Mouse (Mus musculus): ENCODE results near the gene Scml4.

Scml4 gene

DNA sequence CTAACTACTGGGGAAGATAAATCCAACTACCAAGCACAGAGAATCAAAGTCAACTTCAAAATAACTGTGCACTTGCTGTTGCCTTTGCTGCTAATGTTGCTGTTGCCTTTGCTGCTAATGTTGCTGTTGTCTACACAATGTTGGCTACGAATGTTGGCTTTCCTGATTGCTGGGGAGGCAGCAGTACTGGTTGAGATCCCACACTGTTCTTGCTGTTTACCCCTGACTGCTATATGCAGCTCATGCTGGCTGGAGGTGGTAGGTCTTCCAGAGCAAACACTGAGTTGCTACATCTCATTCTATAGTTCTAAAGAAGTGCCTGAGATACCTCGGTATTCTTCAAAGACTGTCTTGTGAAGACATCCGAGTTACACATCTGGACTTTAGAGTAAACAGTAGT is 36.5 kb downstream of the Scml4 start:
- in situ Hi-C loops (cut with MboI; ENCODE audit: unreplicated experiment in 2 of 2) = loop anchor here (5.0 kb wide), 1 partner anchor 34 kb away; the partner anchor contains the start of gene Scml4 (in 2 of the 2)

DNA sequence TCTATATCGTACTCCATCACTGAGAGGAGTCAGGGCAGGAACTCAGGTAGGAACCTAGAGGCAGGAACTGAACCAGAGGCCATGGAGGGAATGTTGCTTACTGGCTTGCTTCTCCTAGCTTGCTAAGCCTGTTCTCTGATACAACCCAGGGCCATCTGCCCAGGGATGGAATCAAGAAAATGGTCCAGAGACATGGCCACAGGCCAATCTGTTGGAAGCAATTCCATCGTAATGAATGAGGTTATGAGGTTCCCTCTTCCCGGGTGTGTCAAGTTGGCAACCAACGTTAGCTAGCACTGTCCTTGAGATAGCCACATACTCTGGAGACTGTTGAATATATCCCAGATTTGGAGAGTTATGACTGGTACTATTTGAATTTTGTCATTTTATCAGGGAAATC is 37.0 kb downstream of the Scml4 start:
- in situ Hi-C loops (cut with MboI; ENCODE audit: unreplicated experiment in 2 of 2) = loop anchor here (5.0 kb wide), 1 partner anchor 35 kb away; the partner anchor contains the start of gene Scml4 (in 2 of the 2)

DNA sequence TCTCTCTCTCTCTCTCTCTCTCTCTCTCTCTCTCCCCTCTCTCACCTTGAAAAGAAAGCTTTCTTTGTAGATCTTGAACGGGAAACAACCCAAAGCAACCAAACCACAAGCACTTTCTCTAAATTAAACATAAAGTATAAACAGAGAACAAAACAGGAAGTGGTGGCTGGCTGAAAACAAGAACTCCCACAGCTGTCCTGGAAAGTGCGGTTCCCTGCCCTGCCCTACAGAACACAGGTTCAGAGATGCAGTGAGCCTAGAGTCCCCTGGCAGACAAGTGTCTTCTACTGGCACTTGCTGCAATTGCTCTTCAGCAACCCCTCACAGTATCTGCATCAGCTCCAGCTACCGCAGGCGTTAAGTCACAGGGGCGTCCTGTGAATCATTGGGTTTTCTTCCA is 37.5 kb downstream of the Scml4 start:
- in situ Hi-C loops (cut with MboI; ENCODE audit: unreplicated experiment in 2 of 2) = loop anchor here (5.0 kb wide), 1 partner anchor 35 kb away; the partner anchor contains the start of gene Scml4 (in 2 of the 2)

DNA sequence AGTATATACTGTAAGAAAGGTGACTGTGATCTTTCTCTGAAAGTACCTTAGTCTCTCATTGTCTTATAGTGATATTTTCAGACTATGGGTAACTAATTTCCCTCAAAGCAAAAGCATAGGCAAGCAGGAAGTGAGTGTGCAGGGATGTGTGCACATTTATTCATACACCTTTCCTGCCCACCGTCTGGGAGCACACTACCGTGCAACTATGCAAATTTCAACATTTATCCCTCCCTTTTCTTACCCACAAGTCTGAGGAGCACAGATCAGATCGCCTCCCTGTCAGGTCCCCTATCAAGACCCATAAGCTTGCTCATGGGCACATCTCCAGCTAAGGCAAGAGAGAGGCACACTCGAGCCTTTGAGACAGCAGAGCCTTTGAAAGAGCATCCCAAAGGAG is 41.2 kb downstream of the Scml4 start:
- in situ Hi-C loops (cut with MboI; ENCODE audit: unreplicated experiment in 2 of 2) = no loop called here

DNA sequence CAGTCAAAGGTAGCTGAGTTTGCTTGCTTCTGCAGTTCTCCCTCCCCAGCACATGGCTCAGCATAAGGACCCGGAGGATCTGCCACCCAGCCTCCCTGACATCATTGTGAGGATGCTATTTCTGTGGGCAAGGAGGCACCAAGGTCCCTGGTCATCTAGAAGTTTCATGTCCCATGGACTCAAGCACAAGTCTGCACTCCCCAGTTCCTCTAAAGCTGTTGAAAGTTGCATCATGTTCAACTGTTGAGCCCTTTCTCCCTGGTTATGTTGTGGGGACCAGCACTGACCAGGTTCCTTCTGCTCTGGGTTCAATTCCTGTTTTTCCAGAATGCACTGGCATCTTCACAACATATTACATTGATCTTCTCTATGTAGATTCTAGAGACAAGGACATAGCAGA is 42.9 kb downstream of the Scml4 start:
- in situ Hi-C loops (cut with MboI; ENCODE audit: unreplicated experiment in 2 of 2) = no loop called here

DNA sequence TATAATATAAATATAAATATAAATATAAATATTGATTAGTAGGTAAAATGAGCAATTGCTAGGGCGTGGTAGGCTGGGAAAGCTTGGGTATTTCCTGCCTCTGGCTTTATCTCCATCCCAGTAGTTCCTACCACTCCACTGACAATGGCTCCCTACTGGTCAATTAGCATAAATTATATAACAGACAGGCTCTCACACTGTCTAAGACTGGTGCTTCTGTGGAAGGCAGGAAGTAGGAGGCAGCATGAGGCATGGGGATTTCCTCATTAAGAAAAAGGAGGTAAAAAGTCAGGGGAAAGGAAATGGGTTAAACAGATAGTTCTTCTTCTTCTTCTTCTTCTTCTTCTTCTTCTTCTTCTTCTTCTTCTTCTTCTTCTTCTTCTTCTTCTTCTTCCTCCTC is 48.4 kb downstream of the Scml4 start:
- in situ Hi-C loops (cut with MboI; ENCODE audit: unreplicated experiment in 2 of 2) = no loop called here

DNA sequence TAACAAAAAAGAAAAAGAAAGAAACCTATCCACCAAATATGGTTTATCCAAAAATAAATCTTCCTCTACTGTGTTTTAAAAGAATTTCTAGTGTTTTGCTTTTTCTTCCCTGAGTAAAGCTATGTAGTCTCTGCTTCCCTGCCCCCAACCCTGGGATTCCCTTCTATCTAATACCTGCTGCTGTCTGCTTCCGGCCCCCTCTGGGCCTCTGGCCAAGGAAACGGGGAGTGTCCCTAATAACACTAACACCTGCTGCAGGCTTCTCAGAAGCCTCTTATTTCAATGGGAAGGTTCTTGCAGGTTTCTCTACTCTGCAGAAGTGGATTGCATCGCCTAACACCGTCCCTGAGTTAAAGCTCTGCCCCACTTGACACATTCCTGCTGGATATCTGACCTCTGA is 50.4 kb downstream of the Scml4 start:
- in situ Hi-C loops (cut with MboI; ENCODE audit: unreplicated experiment in 2 of 2) = no loop called here

DNA sequence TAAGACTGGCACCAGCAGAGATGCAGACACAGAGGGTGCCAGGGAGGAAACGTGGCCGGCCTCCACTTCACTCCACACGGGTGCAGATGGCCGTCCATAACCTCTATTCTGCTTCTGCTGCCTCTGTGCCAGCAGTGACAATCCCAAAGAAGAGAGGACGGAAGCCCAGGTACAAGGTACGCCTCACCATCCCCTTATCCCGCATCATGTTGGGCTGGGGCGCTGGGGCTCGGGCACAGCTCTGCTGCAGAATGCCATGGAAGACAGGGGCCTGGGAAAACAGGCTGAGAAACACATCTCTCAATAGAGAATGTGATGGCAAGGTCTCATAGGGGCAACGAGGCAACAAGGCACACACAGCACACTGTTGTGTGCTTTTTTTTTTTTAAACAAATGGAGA is 51.9 kb downstream of the Scml4 start:
- in situ Hi-C loops (cut with MboI; ENCODE audit: unreplicated experiment in 2 of 2) = no loop called here

DNA sequence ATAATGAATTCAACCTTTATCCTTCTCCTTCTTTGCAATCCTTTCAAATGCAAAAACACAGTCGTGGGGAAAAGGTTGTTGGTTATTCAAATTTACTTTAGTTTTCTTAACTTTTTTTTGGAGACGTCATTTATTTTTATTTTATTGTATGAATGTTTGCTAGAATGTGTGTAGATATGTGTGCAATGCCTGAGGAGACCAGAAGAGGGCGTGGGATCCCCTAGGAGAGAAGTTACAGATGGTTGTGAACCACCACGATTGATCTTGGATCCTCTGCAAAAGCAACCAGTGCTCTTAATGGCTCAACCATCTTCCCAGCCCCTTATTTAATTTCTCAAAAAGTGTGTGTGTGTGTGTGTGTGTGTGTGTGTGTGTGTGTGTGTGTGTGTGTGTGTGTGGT is 53.0 kb downstream of the Scml4 start:
- in situ Hi-C loops (cut with MboI; ENCODE audit: unreplicated experiment in 2 of 2) = no loop called here

DNA sequence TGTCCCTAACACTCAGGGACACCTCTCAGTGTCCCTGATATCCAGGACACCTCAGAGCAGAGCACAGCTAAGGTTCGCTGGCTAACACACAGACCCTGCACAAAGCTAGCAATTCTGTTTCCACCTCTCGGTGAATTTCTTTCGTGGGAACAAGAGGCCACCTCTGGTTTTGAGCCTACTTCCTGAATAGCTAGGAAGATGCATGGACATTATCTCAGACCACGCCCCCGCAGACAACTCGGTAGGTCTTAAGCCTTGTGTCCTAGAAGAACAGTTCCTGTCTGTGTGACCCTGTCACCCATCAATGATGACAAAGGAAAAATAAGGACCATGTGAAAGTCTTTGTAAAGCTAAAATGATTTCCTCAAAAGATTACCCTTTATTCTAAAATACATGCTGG is 54.0 kb downstream of the Scml4 start:
- in situ Hi-C loops (cut with MboI; ENCODE audit: unreplicated experiment in 2 of 2) = no loop called here

DNA sequence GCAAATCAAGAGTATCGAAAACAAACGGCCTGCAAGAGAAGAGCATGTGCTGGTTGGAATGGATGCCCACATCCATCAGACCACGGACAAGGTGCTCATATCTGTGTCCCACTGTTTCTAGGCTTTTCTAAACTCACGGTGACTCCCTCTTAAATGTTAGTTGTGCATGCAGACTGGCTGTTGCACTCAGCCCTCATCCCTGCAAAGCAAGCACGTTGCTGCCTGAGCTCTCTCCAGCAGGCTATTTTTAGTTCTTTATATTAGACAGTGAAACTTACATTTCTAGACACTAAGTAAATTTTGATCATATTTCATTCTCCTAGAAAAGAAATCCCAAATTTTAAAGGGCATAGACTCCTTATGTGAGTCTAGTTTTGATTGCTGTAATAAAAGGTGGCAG is 57.2 kb downstream of the Scml4 start:
- in situ Hi-C loops (cut with MboI; ENCODE audit: unreplicated experiment in 2 of 2) = no loop called here

DNA sequence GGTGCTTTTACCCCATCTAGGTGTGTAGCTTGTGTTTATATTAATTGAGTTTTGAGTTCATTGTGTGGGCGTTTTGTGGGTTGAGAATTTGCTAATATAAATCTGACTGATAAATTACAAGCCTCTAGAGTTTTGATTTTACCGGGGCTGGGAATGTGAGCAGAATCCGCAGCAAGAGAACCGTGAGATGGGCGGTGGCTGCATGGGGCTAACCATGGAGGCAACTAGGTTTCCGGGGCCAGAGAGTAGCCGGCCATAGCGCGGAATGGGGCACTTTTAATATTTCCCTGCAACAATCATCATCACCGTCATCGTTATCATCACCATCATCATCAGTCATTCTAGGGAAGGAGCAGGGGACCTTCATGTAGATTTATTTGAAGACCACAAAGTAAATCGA is 59.6 kb downstream of the Scml4 start:
- in situ Hi-C loops (cut with MboI; ENCODE audit: unreplicated experiment in 2 of 2) = no loop called here

DNA sequence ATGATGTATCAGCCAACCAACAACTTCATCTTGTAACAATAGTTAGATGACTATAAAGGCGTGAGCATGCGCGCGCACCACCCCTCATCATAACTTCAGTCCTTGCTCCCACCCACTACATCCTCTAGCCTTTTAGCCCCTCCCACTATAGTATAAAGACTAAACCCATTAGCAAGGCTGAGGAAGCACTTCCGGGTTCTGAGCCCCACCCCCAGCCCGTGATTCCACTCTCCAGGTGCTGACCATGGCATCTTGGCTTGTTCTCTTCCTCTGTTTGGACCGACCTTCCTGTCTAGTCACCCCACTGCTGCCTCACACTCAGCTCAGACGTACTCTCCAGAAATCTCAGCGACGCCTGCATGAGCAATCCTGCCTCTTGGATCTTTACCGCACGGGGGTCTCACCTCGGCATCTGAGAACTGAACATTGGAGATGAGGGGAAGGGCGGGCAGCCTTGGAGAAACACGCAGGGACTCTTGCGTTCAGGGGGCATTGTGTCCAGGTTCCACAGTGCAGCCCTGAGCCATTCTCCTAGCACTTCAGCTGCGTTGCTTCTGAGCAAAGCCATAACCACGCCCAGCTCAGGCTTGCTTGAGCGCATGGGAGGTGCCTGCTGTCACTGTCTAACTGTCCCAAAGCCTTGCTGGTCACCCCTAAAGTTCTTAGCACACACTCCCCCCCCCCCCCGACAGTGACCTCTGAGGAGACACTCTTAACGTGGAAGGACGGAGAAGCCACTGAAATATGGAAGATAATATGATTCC is 65.1 kb downstream of the Scml4 start:
- in situ Hi-C loops (cut with MboI; ENCODE audit: unreplicated experiment in 2 of 2) = no loop called here

DNA sequence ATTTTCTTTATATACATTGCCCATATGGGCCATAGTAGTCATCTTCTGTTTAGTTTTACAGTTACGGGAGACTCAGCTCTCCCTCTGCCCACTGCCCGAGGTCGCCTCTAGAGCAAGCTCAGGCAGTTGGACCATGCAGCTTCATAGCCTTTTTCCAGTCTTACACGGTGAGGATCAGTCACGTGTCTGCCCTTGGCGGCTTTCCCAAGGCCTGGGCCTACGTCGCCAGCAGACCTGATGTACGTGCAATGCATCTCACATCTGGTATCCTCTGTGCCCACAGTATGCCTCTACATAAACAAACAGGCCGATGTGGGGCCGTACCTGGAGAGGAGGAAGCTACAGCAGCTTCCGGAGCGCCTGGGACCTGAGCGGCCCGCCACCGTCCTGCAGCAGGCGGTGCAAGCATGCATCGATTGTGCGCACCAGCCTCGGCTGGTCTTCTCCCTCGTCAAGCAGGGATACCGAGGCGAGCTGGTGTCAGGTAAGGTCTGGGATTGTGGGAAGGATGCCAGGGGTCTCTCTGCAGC is 70.0 kb downstream of the Scml4 start:
- in situ Hi-C loops (cut with MboI; ENCODE audit: unreplicated experiment in 2 of 2) = no loop called here

DNA sequence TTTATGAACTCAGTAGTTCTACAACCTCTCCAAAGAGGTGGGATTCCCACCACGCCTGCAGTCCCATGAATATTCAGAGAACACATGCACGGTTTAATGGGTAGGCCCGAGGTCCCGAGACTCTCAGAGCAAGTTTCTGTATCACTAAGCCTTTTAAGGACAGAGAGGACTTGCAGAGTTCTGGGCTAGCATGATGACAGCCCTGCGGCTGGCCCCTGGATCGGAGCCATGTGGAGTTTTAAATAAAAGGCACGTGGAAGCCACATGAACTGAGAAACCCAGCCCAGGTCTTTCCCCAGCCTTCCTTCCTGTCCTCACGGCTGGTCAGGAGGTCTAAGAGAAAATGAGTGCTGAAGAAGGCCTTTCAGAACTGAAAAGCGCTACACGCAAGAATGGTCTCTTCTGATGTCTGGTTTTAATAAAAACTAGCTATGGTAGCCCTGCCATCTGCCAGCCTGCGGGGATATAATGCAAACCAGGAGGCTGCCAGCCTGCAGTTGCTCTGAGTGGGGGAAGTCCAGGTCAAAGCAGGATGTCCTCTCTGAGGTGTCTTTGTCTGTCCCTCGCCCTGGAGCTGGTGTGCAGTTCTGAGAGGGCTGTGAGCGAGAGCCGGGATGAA is 72.8 kb downstream of the Scml4 start:
- in situ Hi-C loops (cut with MboI; ENCODE audit: unreplicated experiment in 2 of 2) = no loop called here

DNA sequence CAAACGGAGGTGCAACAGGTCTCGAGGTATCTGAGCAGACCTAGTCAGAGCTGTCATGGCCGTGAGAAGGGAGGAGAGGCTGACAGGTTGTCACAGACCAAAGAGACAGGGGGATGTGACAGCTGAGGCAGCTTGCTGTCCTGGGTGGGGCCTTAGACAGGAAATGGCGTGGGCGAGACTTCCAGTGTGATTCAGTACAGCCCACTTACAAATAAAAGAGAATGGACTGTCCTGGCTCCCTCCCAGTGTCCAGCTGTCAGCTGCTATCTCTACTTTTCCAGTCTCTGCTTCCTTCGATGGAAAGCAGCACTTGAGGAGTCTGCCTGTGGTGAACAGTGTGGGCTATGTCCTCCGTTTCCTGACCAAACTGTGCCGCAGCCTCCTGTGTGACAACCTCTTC is 74.5 kb downstream of the Scml4 start:
- in situ Hi-C loops (cut with MboI; ENCODE audit: unreplicated experiment in 2 of 2) = loop anchor here in 1 of 2 experiments (5.0 kb wide), 1 partner anchor 92 kb away; no protein-coding TSS in a partner anchor

DNA sequence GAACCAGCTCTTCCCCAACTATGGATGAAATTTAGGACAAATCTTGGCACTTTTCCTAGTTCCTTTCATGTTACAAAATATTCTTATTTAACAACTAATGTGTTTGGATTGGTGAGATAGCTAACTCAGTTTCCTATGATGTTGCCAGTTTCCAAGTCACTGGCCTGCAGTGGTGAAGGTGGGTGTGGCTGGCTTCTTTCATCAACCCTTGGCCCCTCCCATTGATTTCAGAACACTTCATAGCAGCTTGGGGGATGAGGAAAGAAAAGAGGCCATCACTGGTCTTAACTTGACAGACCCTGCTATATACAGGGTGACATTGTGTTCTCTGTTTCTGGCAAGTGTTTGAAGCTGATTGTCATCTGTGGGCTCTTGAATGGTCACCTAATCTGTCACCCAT is 76.0 kb downstream of the Scml4 start:
- in situ Hi-C loops (cut with MboI; ENCODE audit: unreplicated experiment in 2 of 2) = loop anchor here in 1 of 2 experiments (5.0 kb wide), 1 partner anchor 94 kb away; no protein-coding TSS in a partner anchor

DNA sequence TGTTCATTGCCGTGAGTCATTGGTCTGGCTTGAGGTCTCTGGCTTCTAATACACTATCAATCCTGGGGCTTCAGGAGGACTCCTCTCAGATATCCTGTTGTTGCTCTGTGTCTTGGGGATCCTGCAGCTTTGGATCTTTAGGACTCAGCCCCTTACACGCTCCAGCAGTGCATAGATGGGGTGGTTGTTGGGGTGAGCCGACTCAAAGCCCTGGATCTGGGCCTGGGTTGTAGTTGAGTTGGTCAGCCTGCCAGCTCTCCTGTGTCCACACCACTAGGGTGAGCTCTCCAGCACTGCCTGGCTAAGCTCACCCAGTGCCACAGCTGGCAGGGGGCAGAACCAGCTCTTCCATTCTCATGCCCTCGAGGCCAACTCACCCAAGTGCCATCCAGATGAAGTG is 78.2 kb downstream of the Scml4 start:
- in situ Hi-C loops (cut with MboI; ENCODE audit: unreplicated experiment in 2 of 2) = loop anchor here in 1 of 2 experiments (5.0 kb wide), 1 partner anchor 96 kb away; no protein-coding TSS in a partner anchor

DNA sequence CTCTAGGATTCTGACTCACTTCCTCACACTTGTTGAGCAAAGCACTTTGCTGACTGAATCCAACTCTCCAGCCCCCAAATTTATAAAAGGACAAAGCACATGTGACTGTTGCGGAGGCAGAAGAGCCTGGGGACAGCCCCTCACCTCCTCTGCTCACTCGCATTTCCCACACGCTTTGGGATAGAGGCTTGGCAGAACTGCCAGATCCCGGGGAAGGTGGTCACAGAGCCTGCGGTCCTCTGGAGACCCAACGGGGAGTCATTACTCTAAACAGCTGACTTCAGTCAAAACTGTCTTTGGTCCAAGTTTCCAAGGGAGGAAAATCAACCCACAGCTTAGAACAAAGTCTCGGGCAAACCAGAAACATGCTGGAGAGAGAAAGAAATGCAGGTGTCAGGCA is 79.5 kb downstream of the Scml4 start:
- in situ Hi-C loops (cut with MboI; ENCODE audit: unreplicated experiment in 2 of 2) = loop anchor here (5.0 kb wide), 2 partner anchors 97 to 242 kb away; no protein-coding TSS in a partner anchor

DNA sequence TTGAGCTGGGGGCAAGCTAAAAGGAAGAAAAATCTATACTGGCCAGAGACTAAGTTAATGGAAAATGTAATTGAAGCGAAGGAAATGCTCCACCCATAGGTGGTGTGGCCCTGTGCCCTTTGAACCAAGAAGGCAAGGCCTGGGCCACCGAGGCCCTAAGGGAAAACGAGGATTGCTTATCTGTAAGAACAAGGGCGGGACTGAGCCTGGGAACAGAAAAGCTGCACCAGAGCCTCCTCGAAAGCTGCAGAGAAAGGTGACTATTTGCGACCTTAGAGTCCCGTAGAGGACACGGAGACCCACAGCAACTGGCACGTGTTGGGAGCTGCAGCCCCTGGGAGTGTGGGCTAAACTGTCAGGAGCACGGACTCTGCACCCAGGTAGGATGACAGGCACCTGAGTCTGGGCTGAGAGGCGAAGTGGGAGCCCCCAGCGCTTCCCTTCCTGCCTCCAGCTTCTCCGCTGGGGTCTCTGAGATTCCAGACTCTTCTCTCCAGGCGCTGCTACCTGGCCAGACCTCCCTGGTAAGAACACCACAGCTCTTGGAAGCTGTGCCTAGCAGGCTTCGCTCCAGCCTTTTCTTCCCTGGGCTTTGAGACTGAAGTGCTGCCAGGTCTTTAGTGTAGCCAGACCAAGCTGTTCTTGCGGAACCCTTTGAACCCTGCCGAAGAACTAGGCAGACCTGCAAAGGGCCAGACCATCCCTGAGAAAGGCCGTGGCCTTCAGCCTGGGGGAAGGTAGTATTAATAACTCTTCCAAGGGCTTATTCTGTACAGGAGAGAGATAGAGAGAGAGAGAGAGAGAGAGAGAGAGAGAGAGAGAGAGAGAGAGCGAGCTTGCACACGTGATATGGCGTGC is 80.3 kb downstream of the Scml4 start:
- in situ Hi-C loops (cut with MboI; ENCODE audit: unreplicated experiment in 2 of 2) = loop anchor here (5.0 kb wide), 2 partner anchors 98 to 243 kb away; no protein-coding TSS in a partner anchor

DNA sequence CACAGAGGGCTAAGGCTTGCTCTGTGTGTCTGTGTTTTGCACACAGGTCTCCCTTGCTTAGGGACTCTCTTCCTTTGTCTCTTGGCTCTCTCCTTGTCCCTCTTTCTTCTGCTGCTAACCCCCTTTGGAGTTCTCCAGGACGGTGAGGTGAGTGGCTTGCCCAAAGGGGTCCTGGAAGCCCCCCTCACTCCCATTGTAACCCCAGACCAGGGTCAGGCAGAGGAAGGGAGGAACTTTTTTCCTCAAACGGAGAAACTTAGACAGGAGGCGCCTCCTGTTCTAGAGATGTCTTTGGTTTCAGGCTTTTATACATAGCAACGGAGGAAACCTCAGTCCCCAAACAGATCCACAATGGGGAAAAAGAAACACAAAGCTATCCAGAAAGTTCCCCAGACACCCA is 81.1 kb downstream of the Scml4 start:
- in situ Hi-C loops (cut with MboI; ENCODE audit: unreplicated experiment in 2 of 2) = loop anchor here (5.0 kb wide), 2 partner anchors 99 to 244 kb away; no protein-coding TSS in a partner anchor
